Mouse (Mus musculus) lung, adult 2 months (tissue): ENCODE data around the gene Gm36210.

ENCODE experiments used
- CTCF ChIP-seq: fragments of 200-500 bp; IDR thresholded peaks from 2 replicates; pipeline ENCODE4 v1.5.1; 2011; ENCODE audit warnings: mild to moderate bottlenecking, low read length, control low read depth; ENCODE audit not compliant: insufficient read depth
- POLR2A ChIP-seq: fragments of 200-500 bp; IDR thresholded peaks from 2 replicates; pipeline ENCODE4 v1.6.1; 2011; ENCODE audit warnings: low read depth, mild to moderate bottlenecking, control low read depth, low read length, borderline replicate concordance; ENCODE audit errors: extremely low read depth

GRCm38 (mm10) chr7:4919971-4920370, 13.7 kb upstream of the Gm36210 start:
- no peak for TF ChIP-seq POLR2A
- TF ChIP-seq CTCF: no peak
